Mouse (Mus musculus) brain, embryonic 14.5 days (tissue): Measurements from ENCODE around the gene 1600014C23Rik.

Experiments used
- CTCF ChIP-seq: fragments of 200-500 bp; IDR thresholded peaks from 2 replicates; pipeline ENCODE4 v1.5.1; 2012; ENCODE audit warnings: inconsistent platforms, mild to moderate bottlenecking, moderate library complexity, borderline replicate concordance; ENCODE audit not compliant: insufficient read depth, insufficient read length; ENCODE audit errors: extremely low read depth
- POLR2A ChIP-seq: fragments of 200-500 bp; IDR thresholded peaks from 2 replicates; pipeline ENCODE4 v1.6.1; 2012; ENCODE audit warnings: mild to moderate bottlenecking, inconsistent platforms, borderline replicate concordance; ENCODE audit not compliant: poor library complexity, insufficient read depth, insufficient read length, severe bottlenecking; ENCODE audit errors: extremely low read depth

- TF ChIP-seq POLR2A (no peak), CTCF (no peak)
Observed at GRCm38 (mm10) chr17:45734333-45734732, 689 bp upstream of the 1600014C23Rik start.
